Mouse (Mus musculus) forebrain, embryonic 13.5 days (tissue): ENCODE results near the gene Pah. TPM values are rescaled to one million over a fixed set of nuclear protein-coding genes. Genes with fewer than 3 reads are reported as not detected.

Experiments used
- ATAC-seq: fragments of 200-750 bp; cut with Nextera tagmentation; 2 replicates; pipeline ENCODE4 v1.8.0; 2017
- H3K27ac ChIP-seq: fragments of 300-500 bp; sonication (generic); 2 replicates; pipeline ENCODE4 v1.5.1; 2015; ENCODE audit warnings: inconsistent platforms, mild to moderate bottlenecking, moderate library complexity
- H3K27me3 ChIP-seq: fragments of 300-500 bp; sonication (generic); 2 replicates; pipeline ENCODE4 v1.6.1; 2015; ENCODE audit warnings: mild to moderate bottlenecking, inconsistent platforms
- H3K36me3 ChIP-seq: fragments of 300-500 bp; sonication (generic); 2 replicates; pipeline ENCODE4 v1.6.1; 2015; ENCODE audit warnings: mild to moderate bottlenecking, inconsistent platforms; ENCODE audit not compliant: poor library complexity, severe bottlenecking
- H3K4me1 ChIP-seq: fragments of 300-500 bp; sonication (generic); 2 replicates; pipeline ENCODE4 v1.6.1; 2015; ENCODE audit warnings: inconsistent platforms
- H3K4me2 ChIP-seq: fragments of 300-500 bp; sonication (generic); 2 replicates; pipeline ENCODE4 v1.6.1; 2015; ENCODE audit warnings: inconsistent platforms, mild to moderate bottlenecking, moderate library complexity
- H3K4me3 ChIP-seq: fragments of 300-500 bp; sonication (generic); 2 replicates; pipeline ENCODE4 v1.5.1; 2015; ENCODE audit warnings: mild to moderate bottlenecking, inconsistent platforms
- H3K9ac ChIP-seq: fragments of 300-500 bp; sonication (generic); 2 replicates; pipeline ENCODE4 v1.6.1; 2015; ENCODE audit warnings: mild to moderate bottlenecking, inconsistent platforms
- H3K9me3 ChIP-seq: fragments of 300-500 bp; sonication (generic); replicated peaks from 2 replicates; pipeline ENCODE4 v1.6.1; 2016; ENCODE audit warnings: inconsistent platforms
- WGBS: fragments of 180-500 bp; shearing (Covaris S2); methylation state at CpG from one replicate; pipeline ENCODE4 v1.1.7; 2015; 5-methylcytosine and 5-hydroxymethylcytosine counted together
- polyA plus RNA-seq: library from polyadenylated mRNA; unstranded; fragments of >200 nt; fragmentation: Nextera tagmentation; extraction: Ambion mirVana; gene quantifications from 2 replicates; pipeline ENCODE4 v1.2.1, GENCODE M21; 2015

Pah gene
- polyA plus RNA-seq, 1 experiment from 2014 or later, result not detected

- 41% methylated on average over 5 of the region's 5 CpGs for WGBS
- no peaks in the 10 kb centered on the region for H3K27me3 ChIP-seq
- no peaks in the 10 kb centered on the region for H3K36me3 ChIP-seq
- no peaks in the 10 kb centered on the region for H3K9me3 ChIP-seq
- H3K4me1 ChIP-seq, result no peaks in the 10 kb centered on the region
- H3K9ac ChIP-seq, result no peak overlapping the region
- H3K4me2 ChIP-seq, result no peak overlapping the region
- H3K4me3 ChIP-seq, result no peak overlapping the region
- no peak overlapping the region for H3K27ac ChIP-seq
- peak; percentile 70; the same call in 1 of the 2 replicates for ATAC-seq
Observed at GRCm38 (mm10) chr10:87596361-87597074, 74.9 kb downstream of the Pah start.

- Histone ChIP-seq H3K36me3 (no peaks in the 10 kb centered on the region), H3K4me1 (no peaks in the 10 kb centered on the region), H3K4me2 (no peak overlapping the region; the same call in 1 of the 2 replicates), H3K27ac (no peak overlapping the region), H3K9ac (no peak overlapping the region), H3K9me3 (no peaks in the 10 kb centered on the region), H3K4me3 (no peak overlapping the region), H3K27me3 (no peaks in the 10 kb centered on the region)
- WGBS, result 60% methylated on average over 9 of the region's 9 CpGs
- ATAC-seq, result peak; percentile 63
Observed at GRCm38 (mm10) chr10:87597075-87597677, 75.6 kb downstream of the Pah start.

GRCm38 (mm10) chr10:87602151-87602550 lies 80.6 kb downstream of the Pah start:
- Histone ChIP-seq H3K27me3 (no peaks in the 10 kb centered on the region), H3K27ac (no peak overlapping the region), H3K9me3 (no peaks in the 10 kb centered on the region), H3K4me2 (no peak overlapping the region), H3K4me1 (no peaks in the 10 kb centered on the region), H3K36me3 (no peaks in the 10 kb centered on the region), H3K9ac (no peak overlapping the region), H3K4me3 (no peak overlapping the region)
- WGBS, result 67% methylated on average over 1 of the region's 1 CpGs
- no peak for ATAC-seq

GRCm38 (mm10) chr10:87625196-87625595 lies 103.6 kb downstream of the Pah start:
- Histone ChIP-seq H3K4me3 (no peak overlapping the region), H3K4me2 (no peak overlapping the region), H3K9ac (no peak overlapping the region), H3K36me3 (no peaks in the 10 kb centered on the region), H3K27me3 (no peaks in the 10 kb centered on the region), H3K4me1 (no peaks in the 10 kb centered on the region), H3K9me3 (no peaks in the 10 kb centered on the region), H3K27ac (no peak overlapping the region)
- 96% methylated on average over 1 of the region's 1 CpGs for WGBS
- ATAC-seq, result no peak

Other genes starting within 250 kb of the Pah start
- 32.1 and 33.9 TPM in 2 replicates for gene Ascl1, start 28.1 kb upstream of the Pah start, polyA plus RNA-seq